Mouse (Mus musculus) NIH3T3 (cell line): ENCODE data around the gene Serpina1d.
"Not testable (repeated sequence)": the region's sequence is repeated elsewhere in the genome, so short reads cannot be mapped to it uniquely, and the experiment has no call there.

ENCODE experiments used
- DNase-seq: peaks from one replicate; pipeline ENCODE4 v3.0.0-alpha.2; 2012; ENCODE audit warnings: low read depth

Gene Serpina1d

GRCm38 (mm10) chr12:103773246-103773851, at the start of gene Serpina1d:
Serpina1d (minus strand) TSS chr12:103773592.
- not testable (repeated sequence) for DNase-seq

- not testable (repeated sequence) for DNase-seq
These were observed 2.8 kb downstream of the Serpina1d start for GRCm38 (mm10) chr12:103770597-103770996.

GRCm38 (mm10) chr12:103763083-103763482, 10.3 kb downstream of the Serpina1d start:
- not testable (repeated sequence) for DNase-seq

GRCm38 (mm10) chr12:103760316-103760715, 13.1 kb downstream of the Serpina1d start:
- not testable (repeated sequence) for DNase-seq

- not testable (repeated sequence) for DNase-seq
These were observed 27.4 kb downstream of the Serpina1d start for GRCm38 (mm10) chr12:103745957-103746356.

GRCm38 (mm10) chr12:103737791-103738580, 35.4 kb downstream of the Serpina1d start:
- not testable (repeated sequence) for DNase-seq

- DNase-seq: not testable (repeated sequence)
These were observed 37.8 kb downstream of the Serpina1d start for GRCm38 (mm10) chr12:103735566-103735965.

- DNase-seq: not testable (repeated sequence)
These were observed 38.3 kb downstream of the Serpina1d start for GRCm38 (mm10) chr12:103735101-103735500.
